Comparison of ENCODE assay signal across 21 mouse cellular contexts in genomic region chr11:87811396-87811795, GRCm38 (mm10). TPM values are rescaled to one million over a fixed set of nuclear protein-coding genes. Genes with fewer than 3 reads are reported as not detected.
DNase-seq lines count a peak whose midpoint lies in the region; ATAC-seq lines count a peak whose summit lies in the region.
"Had no signal": no experiment of that assay in that cellular context is flagged by ENCODE, and none has a peak within 500 bp of the region (broad histone marks: within the 10 kb centered on the region; RNA-seq: fewer than 3 reads in every experiment).

No protein-coding gene starts in this region.

- 0 out of 2 replicates have a peak, but pooled peaks have one; percentile 55 for ATAC-seq in midbrain, embryonic 13.5 days
- no peak for ATAC-seq in intestine, embryonic 15.5 days
- ATAC-seq: intestine, postnatal 0 days; Patski had no signal

- H3K4me2 ChIP-seq in midbrain, embryonic 13.5 days (replicated peaks), result no peak overlapping the region
- no peak overlapping the region for H3K4me2 ChIP-seq in intestine, embryonic 15.5 days (replicated peaks)
- H3K4me2 ChIP-seq: embryonic facial prominence, embryonic 13.5 days; forebrain, embryonic 12.5 days had no signal

- H3K9me3 ChIP-seq in midbrain, embryonic 13.5 days, result no peaks in the 10 kb centered on the region
- no peaks in the 10 kb centered on the region for H3K9me3 ChIP-seq in intestine, embryonic 15.5 days
- H3K9me3 ChIP-seq: embryonic facial prominence, embryonic 13.5 days; forebrain, embryonic 12.5 days had no signal

- H3K27me3 ChIP-seq in midbrain, embryonic 13.5 days, result no peaks in the 10 kb centered on the region
- H3K27me3 ChIP-seq in intestine, embryonic 15.5 days (replicated peaks), result peaks cover 4% of the 10 kb centered on the region; the same call in 1 of the 2 replicates

- no peak overlapping the region for H3K4me3 ChIP-seq in midbrain, embryonic 13.5 days (replicated peaks)
- no peak overlapping the region for H3K4me3 ChIP-seq in intestine, embryonic 15.5 days (replicated peaks)
- H3K4me3 ChIP-seq: embryonic facial prominence, embryonic 13.5 days; forebrain, embryonic 12.5 days; gastrocnemius, adult 2 months; megakaryocyte, embryonic 14.5 days had no signal

- peak; percentile 15 for DNase-seq in lung, postnatal 36 days
- no peak for DNase-seq in lung, postnatal 25 days (ENCODE audit: low spot score)
- peak; percentile 48 for DNase-seq in c-Kit-positive CD71-negative TER-119-negative erythroid progenitor cells, embryonic 14.5 days (ENCODE audit: low read depth)
- no peak for DNase-seq in heart, adult 8-10 months (ENCODE audit: low spot score)
- DNase-seq in thymus, postnatal 0 days (ENCODE audit: low spot score), result no peak
- DNase-seq: cerebellum, adult 9-10 months; gastrocnemius, adult 2 months; kidney, postnatal 10 days; layer of hippocampus, adult 9-11 months; liver; lung, adult 2 months; right cerebral cortex, postnatal 14 days; thymus, adult 18-20 months had no signal

- H3K9ac ChIP-seq in midbrain, embryonic 13.5 days (replicated peaks), result no peak overlapping the region
- no peak overlapping the region for H3K9ac ChIP-seq in intestine, embryonic 15.5 days
- H3K9ac ChIP-seq: embryonic facial prominence, embryonic 13.5 days; forebrain, embryonic 12.5 days had no signal

- 50% methylated on average over 4 of the region's 4 CpGs for WGBS in midbrain, embryonic 13.5 days
- 49% methylated on average over 4 of the region's 4 CpGs for WGBS in intestine, embryonic 15.5 days

- H3K36me3 ChIP-seq in midbrain, embryonic 13.5 days, result no peaks in the 10 kb centered on the region
- H3K36me3 ChIP-seq in intestine, embryonic 15.5 days, result no peaks in the 10 kb centered on the region
- H3K36me3 ChIP-seq: embryonic facial prominence, embryonic 13.5 days; forebrain, embryonic 12.5 days had no signal

- H3K4me1 ChIP-seq in midbrain, embryonic 13.5 days (replicated peaks), result peaks cover 13% of the 10 kb centered on the region
- H3K4me1 ChIP-seq in intestine, embryonic 15.5 days (replicated peaks), result no peaks in the 10 kb centered on the region
- H3K4me1 ChIP-seq: embryonic facial prominence, embryonic 13.5 days had no signal

- H3K27ac ChIP-seq in midbrain, embryonic 13.5 days, result no peak overlapping the region
- no peak overlapping the region for H3K27ac ChIP-seq in intestine, embryonic 15.5 days
- H3K27ac ChIP-seq: embryonic facial prominence, embryonic 13.5 days; forebrain, embryonic 12.5 days; gastrocnemius, adult 2 months had no signal

RNA-seq across cellular contexts. Expression of gene Lpo, which starts 16.7 kb away (rescaled TPM):
- polyA plus RNA-seq in midbrain, embryonic 13.5 days (2015; fragmentation: Nextera tagmentation; extraction: Ambion mirVana), result 0.49 and 0.54 TPM in 2 replicates
- polyA plus RNA-seq in intestine, embryonic 15.5 days (2015; fragmentation: Nextera tagmentation; extraction: Ambion mirVana), result 0.05 TPM in 1 of 2 replicates, not detected in the other
- not detected for total RNA-seq in heart, adult 8-10 months (2022)
- polyA plus RNA-seq in thymus, postnatal 0 days (2015; fragmentation: Nextera tagmentation; extraction: Ambion mirVana), result 6.4 and 8.4 TPM in 2 replicates
- total RNA-seq: gastrocnemius, adult 2 months had no signal
- polyA plus RNA-seq: lung, adult 2 months; Patski had no signal

RNA-seq across cellular contexts. Expression of gene Mpo, which starts 18.0 kb away (rescaled TPM):
- 0.31 and 0.41 TPM in 2 replicates for polyA plus RNA-seq in midbrain, embryonic 13.5 days (2015; fragmentation: Nextera tagmentation; extraction: Ambion mirVana)
- polyA plus RNA-seq in intestine, embryonic 15.5 days (2015; fragmentation: Nextera tagmentation; extraction: Ambion mirVana), result 2.9 and 5.9 TPM in 2 replicates
- under 1 TPM in 1 of 4 experiments, not detected in 3; 0.89 TPM for total RNA-seq in heart, adult 8-10 months (2022)
- 5.0 and 6.2 TPM in 2 replicates for polyA plus RNA-seq in thymus, postnatal 0 days (2015; fragmentation: Nextera tagmentation; extraction: Ambion mirVana)
- total RNA-seq: gastrocnemius, adult 2 months; left cerebral cortex, postnatal 14 days had no signal
- polyA plus RNA-seq: Patski had no signal

RNA-seq across cellular contexts. Expression of gene Mks1, which starts 41.6 kb away (rescaled TPM):
- polyA plus RNA-seq in midbrain, embryonic 13.5 days (2015; fragmentation: Nextera tagmentation; extraction: Ambion mirVana), result 12.4 and 15.8 TPM in 2 replicates
- 10.2 and 10.5 TPM in 2 replicates for polyA plus RNA-seq in intestine, embryonic 15.5 days (2015; fragmentation: Nextera tagmentation; extraction: Ambion mirVana)
- 1 to 10 TPM; 2.2 to 4.0 (median 3.4) TPM for total RNA-seq in heart, adult 8-10 months (2022)
- 4.9 and 6.7 TPM in 2 replicates for polyA plus RNA-seq in thymus, postnatal 0 days (2015; fragmentation: Nextera tagmentation; extraction: Ambion mirVana)

RNA-seq across cellular contexts. Expression of gene Tspoap1, which starts 51.1 kb away (rescaled TPM):
- 41.1 and 48.7 TPM in 2 replicates for polyA plus RNA-seq in midbrain, embryonic 13.5 days (2015; fragmentation: Nextera tagmentation; extraction: Ambion mirVana)
- 0.96 and 1.5 TPM in 2 replicates for polyA plus RNA-seq in intestine, embryonic 15.5 days (2015; fragmentation: Nextera tagmentation; extraction: Ambion mirVana)
- total RNA-seq in heart, adult 8-10 months (2022), result under 1 TPM in 3 of 4 experiments, not detected in 1; 0.14 to 0.25 (median 0.22) TPM
- polyA plus RNA-seq in thymus, postnatal 0 days (2015; fragmentation: Nextera tagmentation; extraction: Ambion mirVana), result 2.6 and 4.0 TPM in 2 replicates
- total RNA-seq: gastrocnemius, adult 2 months had no signal

Comparison
In these comparisons a context has a peak if more than half of its experiments do, and no peak if none do; other contexts are left out.
1. DNase-seq: peak in lung, postnatal 36 days (single experiment) and c-Kit-positive CD71-negative TER-119-negative erythroid progenitor cells, embryonic 14.5 days (single experiment); none in lung, postnatal 25 days (single experiment), heart, adult 8-10 months (single experiment) and thymus, postnatal 0 days (single experiment).